Mouse (Mus musculus): ENCODE results near the gene Pcdh9.

GRCm38 (mm10) chr14:93725798-93726197 is 164.7 kb downstream of the Pcdh9 start:
- TF ChIP-seq CTCF (IDR thresholded peaks at IDR 0.05; ENCODE audit: borderline replicate concordance, control insufficient read depth, extremely low read depth, insufficient read depth, low read length, poor library complexity) (no peak), POLR2A (IDR thresholded peaks at IDR 0.05; ENCODE audit: control insufficient read depth, extremely low read depth, insufficient read depth, low read length, poor library complexity) (no peak)

Data from thymus, adult 2 months (tissue).